Mouse (Mus musculus): ENCODE data around the gene Hoxd9.

Hoxd9 gene

GRCm38 (mm10) chr2:74735851-74736687 is 38.5 kb downstream of the Hoxd9 start:
- no peak for DNase-seq

GRCm38 (mm10) chr2:74736688-74737577 is 39.4 kb downstream of the Hoxd9 start:
- no peak for DNase-seq

GRCm38 (mm10) chr2:74737578-74738070 is 40.1 kb downstream of the Hoxd9 start:
- DNase-seq, result no peak

- no peak for DNase-seq
These were observed 41.3 kb downstream of the Hoxd9 start for GRCm38 (mm10) chr2:74738623-74739475.

- no peak for DNase-seq
These were observed 41.9 kb downstream of the Hoxd9 start for GRCm38 (mm10) chr2:74739476-74739800.

- no peak for DNase-seq
These were observed 42.3 kb downstream of the Hoxd9 start for GRCm38 (mm10) chr2:74739869-74740268.

- DNase-seq, result no peak
These were observed 43.0 kb downstream of the Hoxd9 start for GRCm38 (mm10) chr2:74740311-74741091.

GRCm38 (mm10) chr2:74741252-74741978 is 43.9 kb downstream of the Hoxd9 start:
- no peak for DNase-seq

GRCm38 (mm10) chr2:74741979-74742277 is 44.4 kb downstream of the Hoxd9 start:
- DNase-seq, result no peak

- no peak for DNase-seq
These were observed 48.2 kb downstream of the Hoxd9 start for GRCm38 (mm10) chr2:74745540-74746297.

- no peak for DNase-seq
These were observed 48.9 kb downstream of the Hoxd9 start for GRCm38 (mm10) chr2:74746298-74746921.

- DNase-seq, result no peak
These were observed 49.5 kb downstream of the Hoxd9 start for GRCm38 (mm10) chr2:74747006-74747405.

- DNase-seq, result no peak
These were observed 50.2 kb downstream of the Hoxd9 start for GRCm38 (mm10) chr2:74747661-74748141.

- DNase-seq, result no peak
These were observed 51.0 kb downstream of the Hoxd9 start for GRCm38 (mm10) chr2:74748436-74748995.

GRCm38 (mm10) chr2:74749337-74750121 is 52.0 kb downstream of the Hoxd9 start:
- DNase-seq, result peak; percentile 58

Data from kidney, adult 11 months (tissue).